Mouse (Mus musculus): ENCODE measurements around the gene Irgc1.
"Not testable (repeated sequence)": the region's sequence is repeated elsewhere in the genome, so short reads cannot be mapped to it uniquely, and the experiment has no call there.

Irgc1 gene

DNA sequence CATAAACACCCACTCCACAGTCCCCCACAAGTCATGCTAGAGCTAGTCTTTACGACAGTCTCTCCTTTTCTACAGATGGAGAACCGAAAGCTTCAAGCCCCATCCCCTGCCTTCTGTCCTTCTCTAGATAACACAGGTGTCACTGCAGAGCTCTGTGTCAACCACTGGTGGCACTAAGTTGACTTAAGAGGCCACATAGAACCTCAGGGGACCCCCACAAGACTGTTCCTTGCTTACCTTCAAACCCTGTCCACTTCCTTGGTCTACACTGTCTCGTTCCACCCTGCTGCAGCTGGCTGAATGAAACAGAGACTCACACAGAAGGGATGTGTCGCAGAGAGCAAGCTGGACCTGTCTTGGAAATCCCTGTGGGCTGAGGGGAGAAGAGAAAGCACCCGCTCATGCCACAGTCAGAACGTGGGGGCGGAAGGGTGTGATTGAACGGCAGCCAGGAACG is at the start of gene Irgc1:
Irgc1 (minus strand) TSS at position 443 of the 457 bp plus-strand sequence.
- no peak for DNase-seq

DNA sequence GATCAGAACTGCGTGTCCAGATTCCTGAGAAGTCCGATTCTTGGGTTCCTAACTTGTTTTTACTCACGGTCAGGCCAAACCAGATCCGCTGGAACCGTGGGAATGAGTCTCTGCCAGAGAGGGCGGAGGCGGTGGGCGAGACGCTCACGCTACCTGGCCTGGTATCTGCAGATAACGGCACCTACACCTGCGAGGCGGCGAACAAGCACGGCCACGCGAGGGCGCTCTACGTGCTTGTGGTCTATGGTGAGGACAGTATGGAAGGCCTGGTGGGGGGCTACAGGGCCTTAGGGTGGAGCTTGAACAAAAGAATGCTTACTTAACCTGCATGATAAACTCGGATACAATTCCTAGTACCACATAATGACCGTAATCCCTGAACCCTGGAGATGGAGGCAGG is 49.4 kb upstream of the Irgc1 start:
- peak in 1 of 2 experiments; percentile 66 for DNase-seq

DNA sequence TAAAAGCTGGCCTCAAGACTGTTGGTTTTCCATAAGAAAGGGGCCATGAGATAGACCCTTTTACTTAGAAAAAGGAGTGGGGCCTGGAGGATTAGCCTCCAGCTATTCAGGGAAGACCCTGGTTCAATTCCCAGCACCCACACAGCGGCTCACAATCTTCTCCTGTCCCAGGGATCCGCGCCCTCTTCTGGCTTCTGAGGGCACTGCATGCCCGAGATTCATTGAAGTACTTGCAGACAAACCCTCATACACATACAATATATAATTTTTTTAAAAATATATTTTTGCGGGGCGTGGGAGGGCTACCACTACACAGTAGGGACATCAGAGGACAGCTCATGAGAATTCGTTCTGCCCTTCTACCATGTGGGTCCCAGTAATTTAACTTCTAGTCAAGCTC is 48.8 kb upstream of the Irgc1 start:
- peak in 1 of 2 experiments; percentile 68 for DNase-seq

DNA sequence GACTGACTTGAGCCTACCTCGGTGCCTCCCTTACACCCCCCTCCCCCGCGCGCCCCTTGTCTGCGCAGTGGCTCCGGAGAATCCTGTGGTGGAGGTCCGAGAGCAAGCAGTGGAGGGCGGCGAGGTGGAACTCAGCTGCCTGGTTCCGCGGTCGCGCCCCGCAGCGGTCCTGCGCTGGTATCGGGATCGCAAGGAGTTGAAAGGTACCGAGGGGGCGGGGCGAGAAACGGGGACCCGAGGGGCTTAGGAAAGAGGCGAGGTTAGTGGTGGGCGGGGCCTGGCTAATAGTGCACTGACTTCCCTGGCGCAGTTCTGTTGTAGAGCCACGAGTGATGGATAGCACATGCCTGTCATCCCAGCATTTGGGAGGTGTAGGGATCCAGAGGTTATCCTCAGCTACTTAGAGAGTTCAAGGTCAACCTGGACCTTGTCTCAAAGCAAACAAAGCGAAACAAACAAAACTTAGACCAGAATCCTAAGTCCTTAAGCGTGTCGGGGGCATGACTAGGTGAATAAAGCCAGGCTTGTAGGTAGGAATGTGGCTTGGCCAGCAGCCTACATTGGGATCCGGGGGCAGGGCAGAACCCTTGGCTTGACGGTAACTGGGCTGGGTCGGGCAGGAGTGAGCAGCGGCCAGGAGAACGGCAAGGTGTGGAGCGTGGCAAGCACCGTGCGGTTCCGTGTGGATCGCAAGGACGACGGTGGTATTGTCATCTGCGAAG is 47.9 kb upstream of the Irgc1 start:
- peak; percentile 28 to 58 for DNase-seq

DNA sequence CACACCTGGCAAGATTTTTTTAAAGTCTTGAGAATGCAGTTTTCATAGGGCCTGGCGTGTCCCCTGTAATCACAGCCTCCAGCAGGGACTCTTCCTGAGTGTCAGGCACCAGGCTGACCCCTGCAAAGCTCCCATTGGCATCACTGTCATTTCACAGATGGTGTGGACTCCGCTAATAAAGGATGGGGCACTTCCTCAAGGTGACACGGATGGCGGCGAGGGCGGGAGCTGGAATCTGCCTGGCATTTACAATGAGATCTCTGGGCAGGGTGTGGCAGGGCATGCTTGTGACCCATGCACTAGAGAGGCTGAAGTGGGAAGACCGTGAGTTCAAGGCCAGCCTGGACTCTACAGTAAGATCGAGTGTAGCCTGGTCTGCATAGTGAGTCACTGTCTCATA is 36.2 kb upstream of the Irgc1 start:
- DNase-seq = no peak

DNA sequence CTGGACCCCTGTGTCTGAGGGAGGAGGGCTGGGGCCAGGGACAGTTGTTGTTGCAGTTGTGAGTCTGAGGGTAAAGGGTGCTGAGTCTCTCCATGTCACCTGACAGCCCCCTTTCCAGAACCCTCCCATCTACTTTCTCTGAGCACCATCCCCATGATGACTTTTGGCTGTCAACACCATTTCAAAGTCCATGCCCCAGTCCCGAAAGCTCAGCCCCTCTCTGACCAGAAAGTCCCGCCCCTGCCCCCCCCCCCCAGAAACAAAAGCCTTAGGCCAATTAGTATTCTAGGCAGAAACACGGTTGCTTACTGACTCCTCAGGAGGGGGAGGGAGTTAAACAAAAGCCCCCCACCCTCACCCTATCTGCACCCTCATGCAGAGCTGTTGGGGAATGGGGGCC is 35.3 kb upstream of the Irgc1 start:
- DNase-seq = peak in 1 of 2 experiments; percentile 30

DNA sequence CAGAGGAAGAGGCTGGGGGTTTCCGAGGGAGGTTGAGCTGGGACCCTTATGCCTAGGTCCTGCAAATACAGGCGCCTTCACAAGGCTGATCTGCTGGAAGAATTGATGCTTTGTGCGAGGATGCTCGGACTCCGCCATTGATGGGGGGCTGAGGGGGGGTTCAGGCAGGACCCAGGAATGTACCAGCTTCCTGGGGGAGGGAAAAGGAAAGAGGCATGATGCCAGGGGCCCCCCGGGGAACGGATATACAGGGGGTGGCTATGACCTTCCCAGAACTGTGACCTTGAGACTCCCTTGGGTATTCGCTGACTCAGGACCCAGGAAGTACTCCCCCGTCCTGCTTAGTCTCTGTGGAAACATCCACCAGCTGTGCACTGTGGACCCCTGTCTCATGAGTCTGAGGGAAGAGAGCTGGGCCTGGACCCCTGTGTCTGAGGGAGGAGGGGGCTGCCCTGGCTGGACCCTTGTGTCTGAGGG is 34.6 kb upstream of the Irgc1 start:
- no peak for DNase-seq

DNA sequence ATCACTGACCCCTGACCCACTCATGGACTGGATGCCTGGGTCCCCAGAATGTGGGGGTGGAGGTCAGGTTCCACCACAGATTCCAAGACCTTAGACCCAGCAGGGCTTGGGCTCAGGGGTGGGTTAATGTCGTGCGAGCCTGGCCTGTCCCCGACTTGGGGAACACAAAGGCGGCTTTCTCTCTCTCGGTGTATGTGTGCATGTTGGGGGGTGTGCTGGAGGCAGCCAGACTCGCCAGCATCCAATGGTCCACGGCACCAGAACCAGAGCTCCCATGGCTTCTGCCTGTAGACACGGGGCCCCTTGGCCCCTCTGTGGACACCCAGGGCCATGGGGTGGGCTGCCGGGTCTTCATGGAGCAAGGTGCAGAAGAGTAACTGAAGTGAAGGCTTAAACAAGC is 33.4 kb upstream of the Irgc1 start:
- no peak for DNase-seq

DNA sequence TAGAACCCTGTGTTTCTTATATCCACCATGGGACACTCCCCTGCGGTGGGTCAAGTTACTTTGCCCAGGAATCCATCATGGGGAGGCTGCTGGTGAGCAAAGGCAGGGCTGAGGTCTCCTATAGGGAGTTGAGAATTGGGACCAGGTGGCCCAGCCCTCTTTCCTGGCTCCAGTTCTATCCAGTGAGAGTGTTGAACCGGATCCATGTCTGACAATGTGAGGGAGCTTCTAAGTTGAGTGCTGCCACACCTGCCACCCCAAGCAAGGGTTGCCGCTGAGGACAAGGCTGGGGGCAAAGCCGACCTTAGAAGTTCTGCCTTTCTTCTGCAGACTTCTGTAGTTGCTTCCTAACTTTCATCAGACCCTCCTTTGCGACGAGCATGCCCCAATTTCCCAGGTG is 31.2 kb upstream of the Irgc1 start:
- DNase-seq = not testable (repeated sequence)

DNA sequence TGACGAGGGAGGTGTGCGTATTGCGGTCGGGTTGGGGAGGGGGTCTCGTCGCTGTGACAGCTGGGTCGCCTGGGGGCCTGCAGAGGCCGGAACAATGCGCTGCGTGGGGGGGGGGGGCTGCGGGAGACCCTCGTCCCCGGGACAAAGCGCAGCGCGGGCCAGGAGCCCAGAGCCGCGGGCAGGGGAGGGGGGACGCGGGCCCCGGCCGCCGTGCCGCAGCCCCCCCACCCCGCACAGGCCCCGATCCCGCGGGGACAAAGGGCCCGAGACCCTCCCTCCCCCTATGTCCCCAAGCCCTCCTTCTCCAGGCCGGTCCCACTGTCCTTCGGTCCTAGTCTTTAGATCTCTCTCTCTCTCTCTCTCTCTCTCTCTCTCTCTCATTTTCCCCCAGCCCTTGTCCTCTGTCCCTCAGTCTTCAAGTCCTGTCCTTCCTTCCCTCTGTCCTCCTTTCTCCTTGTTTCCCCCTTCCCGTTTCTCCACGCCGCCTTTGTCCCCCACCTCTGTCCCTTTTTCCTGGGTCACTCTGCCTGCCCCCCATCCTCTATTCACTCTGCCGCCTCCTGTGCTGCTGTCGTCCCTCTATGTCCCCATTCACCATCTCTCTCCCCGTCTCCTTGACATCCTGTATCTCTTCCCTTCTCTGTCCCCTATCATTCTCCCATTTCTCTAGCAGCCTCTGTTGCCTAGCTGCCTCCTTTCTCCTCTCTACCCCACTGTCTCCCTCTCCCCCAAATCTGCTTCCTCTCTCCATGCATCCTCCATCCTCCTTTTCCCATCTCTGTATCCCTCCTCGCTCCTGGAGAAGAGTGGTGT is 30.3 kb upstream of the Irgc1 start:
- DNase-seq = no peak

DNA sequence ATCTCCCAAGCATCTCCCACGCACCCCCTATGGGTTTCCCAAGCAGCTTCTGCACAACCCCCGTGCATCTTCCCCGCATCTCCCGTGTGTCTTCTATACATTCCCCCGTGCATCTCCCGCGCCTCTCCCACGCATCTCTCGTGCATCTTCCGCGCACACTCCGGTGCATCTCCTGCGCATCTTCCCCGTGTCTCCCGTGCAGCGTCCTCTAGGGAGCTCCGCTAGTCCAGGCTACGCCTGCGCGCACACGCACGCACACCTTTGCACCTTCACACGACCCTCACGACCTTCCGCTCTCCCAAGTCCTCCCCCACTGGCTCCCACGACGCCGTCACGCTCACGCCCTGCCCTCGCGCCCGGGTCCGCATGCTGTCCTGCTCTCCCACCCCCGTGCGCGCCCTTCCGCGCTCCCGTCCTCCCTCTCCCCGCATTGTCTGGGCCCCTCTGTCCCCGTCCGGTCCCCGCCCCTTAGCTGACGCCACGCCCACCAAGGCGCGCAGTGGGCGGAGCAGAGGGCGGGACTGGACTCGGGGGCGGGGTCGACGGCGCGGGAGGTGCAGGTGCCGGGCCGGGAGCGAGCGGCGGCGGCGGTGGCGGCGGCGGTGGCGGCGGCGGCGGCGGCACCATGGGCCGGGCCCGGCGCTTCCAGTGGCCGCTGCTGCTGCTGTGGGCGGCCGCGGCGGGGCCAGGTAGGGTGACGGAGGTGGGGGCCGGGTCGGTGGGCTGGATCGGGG is 29.5 kb upstream of the Irgc1 start, which contains the start of gene Cadm4:
Cadm4 (plus strand) TSS at position 550 of the 734 bp plus-strand sequence.
- peak; percentile 75 to 91 for DNase-seq

DNA sequence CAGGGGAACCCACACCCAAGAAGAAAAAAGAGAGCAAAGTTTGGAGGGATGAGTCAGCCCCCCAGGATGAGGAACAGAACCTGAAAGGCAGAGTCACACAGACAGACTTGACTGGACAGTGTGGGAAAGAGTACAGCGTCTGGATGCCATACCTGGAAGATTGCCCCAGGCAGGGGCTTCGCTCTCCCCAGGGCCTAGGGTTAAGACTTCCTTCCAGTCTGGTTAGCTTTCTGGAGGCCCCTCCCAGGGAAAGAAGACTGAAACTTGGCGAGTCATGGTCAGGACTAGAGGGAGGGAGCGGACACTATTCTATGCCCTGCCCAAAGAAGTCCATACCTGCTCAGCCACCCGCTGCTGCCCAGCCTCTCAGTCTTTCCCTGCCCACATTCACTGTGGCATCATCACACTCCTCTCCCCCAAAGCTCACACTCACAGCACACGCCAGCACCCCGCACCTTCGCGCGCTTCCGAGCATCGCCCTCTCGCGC is 28.9 kb upstream of the Irgc1 start:
- DNase-seq = no peak

DNA sequence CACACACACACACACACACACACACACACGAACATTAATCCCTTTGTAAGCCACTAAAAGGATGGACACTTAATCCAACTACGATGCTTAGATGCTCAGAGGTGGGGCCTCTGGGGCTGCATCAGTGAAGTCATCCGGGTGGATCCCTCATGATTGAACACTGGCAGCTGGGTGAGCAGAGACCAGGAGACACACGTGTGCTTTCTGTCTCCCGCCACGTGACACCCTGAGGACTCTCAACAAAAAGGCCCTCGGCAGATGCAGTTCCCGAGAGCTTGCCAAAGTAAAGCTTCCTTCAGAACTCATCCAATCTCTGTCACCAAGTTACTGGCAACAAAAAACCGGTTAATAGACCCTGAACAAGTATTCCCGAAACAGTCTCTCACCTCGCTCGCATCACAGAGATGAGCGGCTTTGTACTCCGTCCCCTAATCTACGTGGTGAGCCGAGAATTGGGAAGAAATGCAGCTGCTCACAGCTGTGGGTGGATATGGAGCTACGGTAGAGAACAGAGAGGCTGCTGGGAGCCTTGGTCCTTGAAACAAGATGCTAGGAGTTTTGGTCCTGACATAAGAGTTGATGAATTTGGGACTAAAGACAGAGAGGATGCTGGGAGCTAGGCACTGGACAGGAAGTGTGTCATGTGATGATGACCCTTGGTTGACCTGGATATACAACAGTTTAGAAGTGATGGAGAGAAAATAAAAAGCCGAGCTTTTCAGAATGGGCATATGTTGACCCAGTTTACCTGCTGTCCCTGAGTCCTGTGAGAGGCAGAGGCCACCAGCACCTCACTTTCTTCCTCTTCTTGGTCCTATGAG is 28.2 kb upstream of the Irgc1 start:
- no peak for DNase-seq

DNA sequence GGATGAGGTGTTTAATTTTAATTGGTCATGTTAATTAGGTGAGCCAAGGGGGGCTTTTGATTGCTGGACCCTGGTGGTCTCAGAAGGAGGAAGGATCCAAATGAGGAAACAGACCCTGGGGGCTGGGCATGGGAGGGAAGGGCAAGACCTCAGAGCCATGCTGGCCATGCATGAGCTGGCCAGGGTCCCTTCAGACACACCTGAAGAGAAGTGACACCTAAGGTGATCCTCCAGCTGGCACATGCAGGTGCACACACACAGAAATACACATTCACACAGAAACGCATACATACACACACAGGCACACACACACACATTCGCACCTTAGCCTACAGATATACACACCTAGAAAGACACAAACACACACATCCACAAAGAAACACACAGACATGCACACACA is 27.6 kb upstream of the Irgc1 start:
- DNase-seq = no peak

DNA sequence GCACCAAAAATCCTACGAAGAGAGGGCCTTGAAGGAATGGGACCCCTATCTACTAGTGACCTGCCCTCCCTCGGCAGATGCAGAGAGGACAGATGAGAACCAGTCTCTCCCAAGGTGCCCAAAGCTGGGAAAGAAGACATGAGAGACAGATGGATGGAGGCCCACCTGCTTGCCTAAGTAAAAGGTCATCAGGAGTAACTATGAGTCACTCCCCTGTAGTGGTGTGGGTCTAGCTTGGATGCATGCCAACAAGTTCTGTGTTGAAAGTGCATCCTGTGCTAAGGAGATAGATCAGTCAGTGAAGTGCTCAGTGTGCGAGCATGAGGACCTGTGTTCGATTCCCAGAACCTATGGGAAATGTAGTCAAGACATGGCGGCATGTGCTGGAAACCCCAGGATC is 26.8 kb upstream of the Irgc1 start:
- DNase-seq = no peak

DNA sequence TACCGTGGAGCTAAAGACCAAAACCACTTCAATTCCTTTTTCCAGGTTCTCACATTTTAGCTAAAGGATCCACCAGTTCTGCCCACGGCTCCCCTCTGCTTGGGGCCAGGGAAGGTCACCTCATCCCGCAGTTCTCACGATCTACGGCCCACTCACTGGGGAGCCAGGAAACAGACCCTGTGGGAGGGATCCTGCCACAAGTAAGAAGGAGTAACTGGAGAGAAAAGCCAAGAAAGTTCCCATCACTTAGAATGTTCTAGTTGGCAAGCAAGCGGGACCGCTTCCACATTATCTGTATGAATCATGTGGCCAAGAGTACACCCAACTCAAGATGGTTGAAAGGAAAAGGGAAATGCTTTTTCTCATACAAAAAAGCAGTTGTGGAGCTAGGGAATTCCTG is 24.8 kb upstream of the Irgc1 start:
- DNase-seq = no peak

DNA sequence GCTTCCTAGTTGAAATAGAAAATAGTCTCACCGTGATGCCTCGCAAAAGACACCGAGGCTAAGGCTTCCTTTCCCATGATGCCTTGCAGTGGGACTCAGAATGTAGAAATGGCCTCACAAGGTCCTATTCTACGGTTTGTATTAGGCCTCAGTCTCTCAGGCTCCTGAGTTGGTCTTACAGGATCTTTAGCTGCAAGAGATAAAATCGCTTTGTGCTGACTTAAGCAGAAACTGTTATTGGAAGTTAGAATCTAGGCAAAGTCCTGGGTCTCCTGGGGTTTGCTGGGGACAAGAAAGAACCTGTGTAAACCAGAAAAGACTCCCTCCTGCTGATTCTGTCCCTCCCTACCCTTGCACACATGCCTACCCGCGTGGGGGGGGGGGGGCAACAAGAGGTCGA is 24.2 kb upstream of the Irgc1 start:
- no peak for DNase-seq

DNA sequence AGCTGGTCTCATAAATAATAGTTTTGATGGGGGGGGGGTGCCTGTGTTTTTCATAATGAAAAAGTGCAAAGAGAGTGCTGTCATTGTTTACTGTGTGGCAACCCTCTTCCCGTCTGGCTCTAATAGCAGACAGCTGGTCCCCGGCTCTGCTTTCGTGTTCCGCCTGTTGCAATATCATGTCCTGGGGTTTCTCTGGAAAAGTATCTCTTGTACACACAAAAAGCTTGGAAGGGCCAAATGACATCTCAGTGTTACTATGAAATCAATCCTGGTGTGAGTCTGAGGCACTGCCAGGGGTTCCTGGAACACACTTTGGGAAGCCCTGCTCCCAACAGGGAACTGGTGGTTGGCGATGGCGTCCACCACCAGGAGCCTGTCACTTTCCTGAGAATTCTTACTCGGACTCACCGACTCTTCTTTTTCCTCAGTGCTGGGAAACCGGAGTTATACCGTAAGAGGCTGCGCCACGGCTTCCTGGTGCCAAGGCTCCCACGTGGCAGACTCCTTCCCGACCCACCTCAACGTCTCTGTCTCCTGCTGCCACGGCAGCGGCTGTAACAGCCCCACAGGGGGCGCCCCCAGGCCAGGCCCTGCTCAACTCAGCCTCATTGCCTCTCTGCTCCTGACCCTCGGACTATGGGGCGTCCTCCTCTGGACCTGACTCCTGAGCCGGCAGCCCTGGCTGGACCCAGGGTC is 22.9 kb upstream of the Irgc1 start:
- DNase-seq = peak; percentile 29 to 63

DNA sequence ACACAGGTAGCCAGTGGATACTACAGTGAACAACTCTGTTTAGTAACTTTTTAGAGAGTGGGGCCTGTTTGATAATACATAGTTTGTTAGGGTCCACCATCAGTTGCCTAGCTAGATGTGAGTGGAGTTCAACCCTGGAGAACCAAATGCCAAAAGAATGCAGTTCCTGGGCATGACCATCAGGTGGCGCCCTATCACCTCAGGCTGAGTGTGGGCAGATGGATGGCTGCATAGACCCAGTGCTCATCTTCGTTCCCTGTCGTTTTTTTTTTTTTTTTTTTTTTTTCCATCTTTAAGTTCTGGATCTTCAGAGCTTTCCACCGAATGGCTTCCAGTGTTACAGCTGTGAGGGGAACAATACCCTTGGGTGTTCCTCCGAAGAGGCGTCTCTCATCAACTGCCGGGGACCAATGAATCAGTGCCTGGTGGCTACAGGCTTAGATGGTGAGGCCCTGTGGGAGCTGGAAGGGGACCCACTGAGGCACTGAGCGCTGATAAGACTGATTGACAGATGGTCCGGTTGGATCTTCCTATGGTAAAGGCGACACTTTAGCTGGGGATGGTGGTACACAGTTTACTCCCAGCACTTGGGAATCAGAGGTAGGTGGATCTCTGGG is 21.9 kb upstream of the Irgc1 start:
- DNase-seq = peak; percentile 55 to 78

DNA sequence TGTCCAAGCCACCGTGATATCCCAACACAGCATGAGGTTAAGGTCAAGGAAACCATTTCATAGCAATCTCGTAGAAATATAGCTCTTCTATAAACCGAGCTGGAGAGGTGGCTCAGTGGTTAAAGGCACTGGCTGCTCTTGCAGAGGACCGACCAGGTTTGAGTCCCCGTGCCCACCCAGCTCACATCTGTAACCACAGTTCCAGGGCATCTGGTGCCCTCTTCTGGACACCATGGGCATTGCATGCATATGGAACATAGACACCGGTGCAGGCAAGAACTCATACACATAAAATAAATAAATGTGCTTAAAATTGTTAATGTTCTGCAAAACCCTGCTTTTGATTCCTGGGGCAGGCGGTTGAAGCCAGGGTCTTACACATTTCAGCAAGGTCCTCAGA is 20.8 kb upstream of the Irgc1 start:
- DNase-seq = peak in 1 of 2 experiments; percentile 66

DNA sequence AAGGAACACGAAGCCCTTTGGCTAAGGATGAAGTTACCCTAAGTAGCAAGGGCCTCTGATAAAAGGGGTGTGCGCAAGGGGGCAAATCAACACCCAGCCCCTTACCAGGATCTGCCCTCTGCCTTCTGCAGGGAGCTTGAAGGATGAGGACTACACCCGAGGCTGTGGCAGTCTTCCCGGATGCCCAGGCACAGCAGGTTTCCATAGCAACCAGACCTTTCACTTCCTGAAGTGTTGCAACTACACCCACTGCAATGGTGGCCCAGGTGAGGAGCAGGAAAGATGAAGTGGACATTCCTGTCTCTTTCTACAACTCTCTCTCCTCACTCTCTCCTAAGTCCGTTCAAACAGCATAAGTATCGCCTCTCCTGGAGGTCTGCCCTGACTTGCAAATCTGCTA is 20.3 kb upstream of the Irgc1 start:
- no peak for DNase-seq
